Mouse (Mus musculus) liver, adult 2 months (tissue): ENCODE results near the gene Atg16l1.

ENCODE experiments used
- CTCF ChIP-seq: fragments of 200-500 bp; IDR thresholded peaks from 2 replicates; pipeline ENCODE4 v1.5.1; 2011; ENCODE audit warnings: low read depth, low read length, control low read depth
- POLR2A ChIP-seq: fragments of 200-500 bp; IDR thresholded peaks from 2 replicates; pipeline ENCODE4 v1.6.1; 2011; ENCODE audit warnings: low read length, control low read depth; ENCODE audit not compliant: insufficient read depth; ENCODE audit errors: extremely low read depth

DNA sequence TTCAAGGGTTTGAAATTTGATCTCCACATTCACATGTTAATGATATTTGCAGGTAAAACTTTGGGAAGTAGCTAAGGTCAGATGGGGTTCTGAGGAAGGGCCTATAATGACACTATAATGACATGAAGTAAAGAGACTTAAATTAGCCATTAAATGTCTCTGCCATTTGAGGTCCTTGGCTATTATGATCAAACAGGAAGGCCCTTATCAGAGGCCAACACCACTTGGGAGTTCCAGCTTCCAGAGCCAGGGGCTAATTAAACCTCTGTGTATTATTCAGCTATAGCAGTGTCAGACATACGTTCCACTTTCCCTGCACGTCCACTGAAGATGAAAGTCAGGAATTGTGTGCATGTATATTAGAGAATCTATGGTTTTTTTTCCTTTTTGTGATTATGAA, 70.8 kb downstream of the Atg16l1 start:
- no peak for TF ChIP-seq POLR2A
- TF ChIP-seq CTCF = no peak
